Mouse (Mus musculus): Measurements from ENCODE around the gene Klhdc7a. TPM values are rescaled to one million over a fixed set of nuclear protein-coding genes. Genes with fewer than 3 reads are reported as not detected.

Gene Klhdc7a
- polyA plus RNA-seq, 1 experiment: not detected

- Histone ChIP-seq H3K4me1 (ENCODE audit: control insufficient read depth, insufficient read depth, low read length) (no peaks in the 10 kb centered on the region), H3K4me3 (ENCODE audit: insufficient read depth, low read length) (no peak overlapping the region), H3K27ac (ENCODE audit: insufficient read depth, low read depth, low read length) (no peak overlapping the region)
- TF ChIP-seq CTCF (IDR thresholded peaks at IDR 0.05; ENCODE audit: low read depth, low read length): no peak
- TF ChIP-seq POLR2A (IDR thresholded peaks at IDR 0.05; ENCODE audit: borderline replicate concordance, low read depth, low read length): no peak
These were observed 19.1 kb upstream of the Klhdc7a start for GRCm38 (mm10) chr4:139986913-139987312.

- no peaks in the 10 kb centered on the region for H3K4me1 ChIP-seq (ENCODE audit: control insufficient read depth, insufficient read depth, low read length)
- no peak overlapping the region for H3K27ac ChIP-seq (ENCODE audit: insufficient read depth, low read depth, low read length)
- H3K4me3 ChIP-seq (ENCODE audit: insufficient read depth, low read length): no peak overlapping the region
- TF ChIP-seq POLR2A (IDR thresholded peaks at IDR 0.05; ENCODE audit: borderline replicate concordance, low read depth, low read length): no peak
- TF ChIP-seq CTCF (IDR thresholded peaks at IDR 0.05; ENCODE audit: low read depth, low read length): no peak
These were observed 10.9 kb upstream of the Klhdc7a start for GRCm38 (mm10) chr4:139978716-139979115.

GRCm38 (mm10) chr4:139977308-139977781 lies 9.5 kb upstream of the Klhdc7a start:
- no peaks in the 10 kb centered on the region for H3K4me1 ChIP-seq (ENCODE audit: control insufficient read depth, insufficient read depth, low read length)
- TF ChIP-seq CTCF (IDR thresholded peaks at IDR 0.05; ENCODE audit: low read depth, low read length) (no peak), POLR2A (IDR thresholded peaks at IDR 0.05; ENCODE audit: borderline replicate concordance, low read depth, low read length) (no peak)
- no peak overlapping the region for H3K27ac ChIP-seq (ENCODE audit: insufficient read depth, low read depth, low read length)
- no peak overlapping the region for H3K4me3 ChIP-seq (ENCODE audit: insufficient read depth, low read length)

GRCm38 (mm10) chr4:139974506-139974905 lies 6.7 kb upstream of the Klhdc7a start:
- Histone ChIP-seq H3K27ac (ENCODE audit: insufficient read depth, low read depth, low read length) (no peak overlapping the region), H3K4me3 (ENCODE audit: insufficient read depth, low read length) (no peak overlapping the region), H3K4me1 (ENCODE audit: control insufficient read depth, insufficient read depth, low read length) (no peaks in the 10 kb centered on the region)
- no peak for TF ChIP-seq CTCF (IDR thresholded peaks at IDR 0.05; ENCODE audit: low read depth, low read length)
- no peak for TF ChIP-seq POLR2A (IDR thresholded peaks at IDR 0.05; ENCODE audit: borderline replicate concordance, low read depth, low read length)

GRCm38 (mm10) chr4:139967475-139967891 lies 343 bp downstream of the Klhdc7a start:
- Histone ChIP-seq H3K4me1 (ENCODE audit: control insufficient read depth, insufficient read depth, low read length) (no peaks in the 10 kb centered on the region), H3K27ac (ENCODE audit: insufficient read depth, low read depth, low read length) (no peak overlapping the region), H3K4me3 (ENCODE audit: insufficient read depth, low read length) (no peak overlapping the region)
- TF ChIP-seq CTCF (IDR thresholded peaks at IDR 0.05; ENCODE audit: low read depth, low read length) (no peak), POLR2A (IDR thresholded peaks at IDR 0.05; ENCODE audit: borderline replicate concordance, low read depth, low read length) (no peak)

- TF ChIP-seq CTCF (IDR thresholded peaks at IDR 0.05; ENCODE audit: low read depth, low read length): no peak
- TF ChIP-seq POLR2A (IDR thresholded peaks at IDR 0.05; ENCODE audit: borderline replicate concordance, low read depth, low read length): no peak
- Histone ChIP-seq H3K4me3 (ENCODE audit: insufficient read depth, low read length) (no peak overlapping the region), H3K4me1 (ENCODE audit: control insufficient read depth, insufficient read depth, low read length) (no peaks in the 10 kb centered on the region), H3K27ac (ENCODE audit: insufficient read depth, low read depth, low read length) (no peak overlapping the region)
These were observed 845 bp downstream of the Klhdc7a start for GRCm38 (mm10) chr4:139966981-139967380.

- H3K4me3 ChIP-seq (ENCODE audit: insufficient read depth, low read length): no peak overlapping the region
- TF ChIP-seq CTCF (IDR thresholded peaks at IDR 0.05; ENCODE audit: low read depth, low read length) (no peak), POLR2A (IDR thresholded peaks at IDR 0.05; ENCODE audit: borderline replicate concordance, low read depth, low read length) (no peak)
- no peak overlapping the region for H3K27ac ChIP-seq (ENCODE audit: insufficient read depth, low read depth, low read length)
- no peaks in the 10 kb centered on the region for H3K4me1 ChIP-seq (ENCODE audit: control insufficient read depth, insufficient read depth, low read length)
These were observed 2.1 kb downstream of the Klhdc7a start for GRCm38 (mm10) chr4:139965596-139966185.

- H3K4me1 ChIP-seq (ENCODE audit: control insufficient read depth, insufficient read depth, low read length): no peaks in the 10 kb centered on the region
- no peak overlapping the region for H3K4me3 ChIP-seq (ENCODE audit: insufficient read depth, low read length)
- no peak for TF ChIP-seq POLR2A (IDR thresholded peaks at IDR 0.05; ENCODE audit: borderline replicate concordance, low read depth, low read length)
- no peak for TF ChIP-seq CTCF (IDR thresholded peaks at IDR 0.05; ENCODE audit: low read depth, low read length)
- H3K27ac ChIP-seq (ENCODE audit: insufficient read depth, low read depth, low read length): no peak overlapping the region
These were observed 3.4 kb downstream of the Klhdc7a start for GRCm38 (mm10) chr4:139964406-139964805.

- H3K27ac ChIP-seq (ENCODE audit: insufficient read depth, low read depth, low read length): no peak overlapping the region
- TF ChIP-seq POLR2A (IDR thresholded peaks at IDR 0.05; ENCODE audit: borderline replicate concordance, low read depth, low read length) (no peak), CTCF (IDR thresholded peaks at IDR 0.05; ENCODE audit: low read depth, low read length) (no peak)
- no peak overlapping the region for H3K4me3 ChIP-seq (ENCODE audit: insufficient read depth, low read length)
- no peaks in the 10 kb centered on the region for H3K4me1 ChIP-seq (ENCODE audit: control insufficient read depth, insufficient read depth, low read length)
These were observed 3.9 kb downstream of the Klhdc7a start for GRCm38 (mm10) chr4:139963911-139964310.

- Histone ChIP-seq H3K4me1 (ENCODE audit: control insufficient read depth, insufficient read depth, low read length) (no peaks in the 10 kb centered on the region), H3K27ac (ENCODE audit: insufficient read depth, low read depth, low read length) (no peak overlapping the region), H3K4me3 (ENCODE audit: insufficient read depth, low read length) (no peak overlapping the region)
- no peak for TF ChIP-seq POLR2A (IDR thresholded peaks at IDR 0.05; ENCODE audit: borderline replicate concordance, low read depth, low read length)
- no peak for TF ChIP-seq CTCF (IDR thresholded peaks at IDR 0.05; ENCODE audit: low read depth, low read length)
These were observed 4.8 kb downstream of the Klhdc7a start for GRCm38 (mm10) chr4:139963059-139963458.

All from bone marrow macrophage, adult 2 months (primary cell).